Mouse (Mus musculus): ENCODE data around the gene Abat.
A peak's percentile ranks its signal among the peaks of the same experiment; 100 is the strongest.
"Not testable (repeated sequence)": the region's sequence is repeated elsewhere in the genome, so short reads cannot be mapped to it uniquely, and the experiment has no call there.

The Abat gene

DNA sequence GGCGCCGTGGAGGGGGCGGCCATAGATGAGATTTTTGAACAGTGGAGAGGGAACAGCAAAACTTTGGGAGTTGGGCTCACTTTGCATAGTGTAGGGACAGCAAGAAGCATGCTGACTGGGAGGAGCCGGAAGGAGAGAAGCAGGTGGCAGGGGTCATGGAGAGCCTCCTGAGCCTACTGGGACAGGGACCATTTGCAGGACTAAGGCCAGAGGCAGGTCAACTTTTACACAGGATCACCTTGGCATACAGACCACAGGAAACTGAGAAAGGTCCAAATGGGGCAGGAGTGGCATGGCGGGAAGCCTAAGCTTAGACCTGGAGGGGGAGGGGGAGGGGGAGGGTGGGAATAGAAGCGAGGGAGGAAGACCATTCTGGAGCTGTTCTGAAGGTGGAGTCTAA is 20.2 kb downstream of the Abat start:
- no peak for DNase-seq

- no peak for DNase-seq
These were observed 21.4 kb downstream of the Abat start for GRCm38 (mm10) chr16:8534466-8535200.

- DNase-seq, result no peak
These were observed 22.2 kb downstream of the Abat start for GRCm38 (mm10) chr16:8535411-8535810.

DNA sequence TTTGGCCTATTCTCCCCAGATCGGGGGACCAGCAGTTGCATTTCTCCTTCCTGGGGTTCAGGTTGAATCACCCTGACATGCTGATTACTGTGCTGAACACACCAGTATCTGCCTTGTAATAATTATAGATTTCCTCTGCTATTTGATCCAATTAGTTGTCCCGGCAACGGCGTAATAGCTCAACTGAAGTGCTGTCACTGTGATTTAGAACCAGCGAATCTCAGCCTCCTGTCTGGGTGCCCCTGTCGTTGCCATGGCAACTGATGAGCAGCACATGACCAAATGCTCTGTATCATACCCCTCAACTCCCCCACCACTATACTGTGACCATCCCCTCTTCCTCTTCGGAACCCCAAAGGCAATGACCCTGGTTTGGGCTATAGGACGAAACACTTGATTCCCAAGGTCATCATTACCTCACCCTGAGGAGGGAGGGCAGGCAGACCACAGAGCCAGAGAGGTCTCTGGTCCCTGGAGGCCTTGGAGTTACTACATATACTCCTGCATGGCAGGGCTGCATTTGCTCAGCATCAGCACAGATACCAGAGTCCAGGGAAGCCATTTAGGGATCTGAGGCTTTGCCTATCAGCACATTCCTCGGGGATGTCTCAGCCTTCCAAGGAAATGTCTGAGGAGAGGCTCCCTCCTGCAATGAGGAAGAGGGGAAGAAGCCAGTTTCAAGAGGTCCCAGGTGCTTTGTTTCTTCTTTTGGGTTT is 26.1 kb downstream of the Abat start:
- DNase-seq, result peak; percentile 40

GRCm38 (mm10) chr16:8540859-8541314 is 27.7 kb downstream of the Abat start:
- DNase-seq, result peak; percentile 79

DNA sequence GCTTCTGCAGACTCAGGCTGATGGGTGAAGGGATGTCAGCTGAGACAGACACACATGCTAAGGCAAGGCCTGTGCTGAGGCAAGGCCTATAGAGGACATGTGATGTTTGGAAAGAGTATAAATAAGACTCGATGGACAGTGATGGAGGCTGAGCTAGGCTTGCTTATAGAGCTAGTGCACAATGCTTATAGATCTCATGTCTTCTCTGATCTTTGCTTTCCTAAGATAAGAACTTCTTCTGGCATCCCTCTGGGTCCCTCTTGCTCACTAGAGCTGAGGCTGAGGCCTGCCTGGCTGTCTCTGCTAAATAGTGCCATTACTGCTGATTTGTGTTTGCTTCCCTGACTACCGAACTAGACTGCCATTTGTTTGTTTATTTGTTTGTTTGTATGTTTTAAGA is 34.6 kb downstream of the Abat start:
- DNase-seq, result no peak

GRCm38 (mm10) chr16:8549506-8549905 is 36.3 kb downstream of the Abat start:
- no peak for DNase-seq

DNA sequence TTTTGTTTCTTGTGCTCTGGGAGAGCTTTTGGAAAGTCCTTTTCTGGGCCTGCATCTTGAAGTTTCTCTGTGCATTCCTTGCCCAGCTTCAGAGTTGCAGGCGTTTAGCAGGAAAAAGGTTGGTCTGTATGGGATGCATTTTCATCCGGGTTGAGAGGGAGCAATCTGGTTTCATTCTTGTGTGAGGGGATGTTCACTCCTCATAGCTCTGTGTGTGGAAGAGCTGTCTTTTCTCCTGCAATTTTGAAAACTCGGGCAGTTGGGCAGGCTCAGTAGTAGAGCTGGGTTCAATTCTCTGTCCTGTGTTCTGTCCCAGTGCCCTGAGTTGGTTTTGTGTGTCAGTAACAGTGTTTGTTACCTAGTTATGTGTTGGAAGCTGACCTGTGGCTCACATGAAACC is 41.1 kb downstream of the Abat start:
- no peak for DNase-seq

DNA sequence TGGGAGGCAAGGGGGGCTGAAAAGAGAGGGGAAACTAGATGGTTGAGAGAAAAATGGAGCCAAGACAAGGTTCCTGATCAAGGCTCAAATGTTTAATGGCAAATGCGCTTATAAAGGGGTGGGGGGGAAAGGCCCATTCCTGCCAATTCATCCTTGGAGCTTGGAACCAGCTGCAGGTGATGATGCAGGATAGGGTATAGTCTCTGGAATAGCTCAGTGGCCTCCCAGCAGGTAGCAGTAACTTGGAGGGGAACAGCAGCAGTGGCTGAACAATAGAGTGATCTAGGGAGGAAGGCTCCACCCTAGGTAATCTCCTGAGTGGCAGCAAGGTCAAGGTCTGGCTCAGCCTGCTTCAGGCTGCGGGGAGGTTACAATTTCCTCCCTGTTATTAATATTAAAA is 41.5 kb downstream of the Abat start:
- not testable (repeated sequence) for DNase-seq

GRCm38 (mm10) chr16:8555371-8555770 is 42.1 kb downstream of the Abat start:
- not testable (repeated sequence) for DNase-seq

DNA sequence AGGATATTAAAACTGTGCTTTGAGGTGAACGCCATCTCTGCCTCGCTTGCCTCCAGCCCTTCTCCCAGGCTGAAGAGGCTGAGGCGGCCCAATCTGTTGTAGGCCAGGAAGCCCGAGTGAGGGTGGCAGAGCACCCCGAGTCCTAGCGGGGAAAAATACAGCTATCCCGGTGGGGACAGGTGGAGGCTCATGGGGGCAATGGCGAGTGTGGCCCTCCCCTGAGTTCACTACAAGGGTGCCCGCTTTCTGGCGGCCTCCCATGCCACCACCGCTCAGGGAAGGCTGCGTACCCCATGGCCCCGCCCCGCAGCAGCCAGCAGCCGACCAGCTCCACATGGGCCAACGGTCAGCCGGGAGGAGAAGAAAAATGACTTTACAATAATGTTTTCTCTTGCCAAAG is 46.9 kb downstream of the Abat start:
- DNase-seq, result no peak

DNA sequence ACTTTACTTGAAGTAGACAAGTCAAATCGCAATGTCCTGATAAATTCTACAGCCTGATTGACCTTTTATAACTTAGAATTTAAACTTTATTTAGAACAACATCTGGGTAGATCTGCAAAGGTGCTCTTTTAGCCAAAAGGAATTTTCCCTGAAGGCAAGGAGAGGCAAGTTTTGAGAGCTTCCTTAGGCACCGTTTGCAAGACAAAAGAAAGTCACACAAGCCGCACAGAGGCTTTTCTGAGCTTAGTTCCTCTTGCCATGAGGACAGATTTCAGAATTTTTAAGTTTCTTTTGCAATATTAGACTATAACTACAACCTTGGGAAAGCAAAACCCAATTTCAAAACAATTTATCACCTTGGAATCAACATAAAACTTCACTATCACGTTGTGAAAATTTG is 47.9 kb downstream of the Abat start:
- not testable (repeated sequence) for DNase-seq

DNA sequence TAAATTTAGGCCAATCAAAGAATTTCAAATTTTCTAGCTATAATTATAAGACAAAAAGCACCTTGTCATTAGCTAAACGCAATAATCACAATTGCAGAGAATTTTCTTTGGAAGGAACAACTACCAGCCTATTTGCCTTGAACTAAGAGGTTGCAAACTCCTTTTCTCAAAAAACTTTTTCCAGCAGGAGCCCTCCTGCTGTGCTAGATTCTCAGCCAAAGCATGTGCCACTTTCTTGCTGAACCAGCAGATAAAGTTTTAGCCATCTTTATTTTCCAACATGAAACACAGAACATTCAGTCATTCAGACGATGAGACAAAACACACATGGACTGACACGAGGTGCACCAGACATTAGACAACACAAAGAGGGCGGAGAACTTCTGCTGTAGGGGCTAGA is 48.6 kb downstream of the Abat start:
- not testable (repeated sequence) for DNase-seq

DNA sequence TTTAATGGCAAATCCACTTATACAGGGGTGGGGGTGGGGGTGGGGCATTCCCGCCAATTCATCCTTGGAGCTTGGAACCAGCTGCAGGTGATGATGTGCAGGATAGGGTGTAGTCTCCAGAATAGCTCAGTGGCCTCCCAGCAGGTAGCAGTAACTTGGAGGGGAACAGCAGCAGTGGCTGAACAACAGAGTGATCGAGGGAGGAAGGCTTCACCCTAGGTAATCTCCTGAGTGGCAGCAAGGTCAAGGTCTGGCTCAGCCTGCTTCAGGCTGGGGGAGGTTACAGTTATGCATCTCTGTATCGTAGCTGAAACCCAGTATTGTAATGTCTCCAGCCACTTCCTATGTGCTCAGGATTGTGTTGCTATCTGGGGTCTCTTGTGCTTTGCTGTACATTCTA is 49.6 kb downstream of the Abat start:
- not testable (repeated sequence) for DNase-seq

- DNase-seq, result no peak
These were observed 51.6 kb downstream of the Abat start for GRCm38 (mm10) chr16:8564836-8565235.

- DNase-seq, result no peak
These were observed 52.3 kb downstream of the Abat start for GRCm38 (mm10) chr16:8565539-8565938.

DNA sequence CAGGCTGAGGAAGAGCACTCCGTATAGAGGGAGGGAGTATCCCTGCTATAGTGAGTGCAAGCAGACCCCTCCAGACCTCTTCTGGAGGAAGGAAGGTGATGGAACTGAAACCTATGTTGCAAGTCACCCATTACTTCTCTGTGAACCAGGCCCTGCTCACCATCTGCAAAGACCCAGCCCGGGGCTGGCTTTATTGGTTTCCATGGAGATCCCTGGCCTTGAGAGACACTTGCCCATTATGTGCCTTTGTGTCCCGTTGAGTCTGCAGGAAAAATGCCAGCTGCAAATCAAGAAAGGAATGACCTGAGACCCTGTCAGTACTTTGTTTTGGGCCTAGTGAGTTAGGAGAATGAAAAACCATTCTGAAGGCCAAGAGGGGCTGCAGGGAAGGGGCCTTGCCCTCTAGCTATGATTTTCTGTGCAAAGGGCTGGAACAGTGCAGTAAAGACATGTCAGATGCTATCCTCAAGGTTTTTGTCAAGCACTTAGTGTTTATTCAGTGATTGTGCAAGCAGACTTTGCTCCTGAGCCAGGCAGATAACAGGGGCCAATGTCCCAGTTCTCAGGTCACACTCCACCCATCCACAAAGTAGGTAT is 53.0 kb downstream of the Abat start:
- DNase-seq, result no peak

DNA sequence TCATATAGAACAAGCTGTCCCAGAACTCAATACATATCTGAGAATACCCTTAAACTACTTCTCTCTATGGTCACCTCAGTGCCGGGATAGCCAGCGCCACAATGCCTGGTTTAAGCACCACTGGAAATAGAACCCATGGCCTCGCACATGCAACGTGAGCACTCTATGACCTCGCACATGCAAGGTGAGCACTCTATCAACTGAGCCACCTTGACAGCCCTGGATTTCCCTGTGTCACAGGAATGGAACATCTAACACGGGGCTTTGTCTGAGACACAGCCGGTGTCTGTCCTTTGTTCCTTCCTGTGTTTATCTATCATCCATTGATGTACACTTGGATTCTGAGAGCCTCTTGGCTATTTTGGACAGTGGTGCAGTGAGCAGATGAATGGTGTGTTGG is 55.7 kb downstream of the Abat start:
- DNase-seq, result no peak

DNA sequence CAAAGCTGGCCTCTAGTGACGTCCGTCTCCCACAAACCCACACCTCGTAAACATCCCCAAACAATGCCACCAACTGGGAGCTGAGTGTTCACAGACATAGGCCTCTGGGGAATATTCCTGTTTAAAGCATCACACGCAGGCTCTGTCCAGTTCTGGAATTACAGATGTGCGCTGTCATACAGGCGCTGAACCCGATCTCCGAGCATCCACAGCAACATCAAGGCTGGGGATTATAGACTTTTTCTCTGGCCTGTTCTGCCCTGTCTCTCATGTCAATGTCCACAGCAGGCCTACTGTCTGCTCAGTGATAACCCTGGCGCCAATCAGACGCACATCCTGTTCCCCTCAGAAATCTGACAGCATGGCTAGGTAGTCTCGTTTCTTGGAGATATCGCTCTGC is 57.1 kb downstream of the Abat start:
- no peak for DNase-seq

GRCm38 (mm10) chr16:8570901-8571615 is 57.8 kb downstream of the Abat start:
- DNase-seq, result no peak

DNA sequence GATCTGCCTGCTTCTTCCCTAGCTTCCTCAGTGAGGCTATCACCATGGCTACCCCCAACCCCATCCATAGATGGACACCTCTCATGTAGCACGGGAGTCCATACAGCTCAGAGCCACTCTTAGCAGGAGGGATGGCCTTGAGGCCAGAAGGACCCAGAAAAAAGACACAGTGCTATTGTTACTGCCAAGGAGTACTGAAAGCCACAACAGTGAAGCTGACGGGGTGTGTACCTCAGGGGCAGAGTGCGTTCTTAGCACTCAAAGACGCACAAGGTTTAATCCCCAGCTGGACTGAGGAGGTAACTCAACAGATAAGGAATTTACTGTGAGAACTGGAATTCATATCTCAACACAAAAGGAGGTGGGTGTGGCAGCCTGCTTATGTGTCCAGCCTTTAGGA is 59.8 kb downstream of the Abat start:
- no peak for DNase-seq

GRCm38 (mm10) chr16:8573751-8574150 is 60.5 kb downstream of the Abat start:
- DNase-seq, result no peak

GRCm38 (mm10) chr16:8574316-8574715 is 61.1 kb downstream of the Abat start:
- DNase-seq, result no peak
